Mouse (Mus musculus): Measurements from ENCODE around the gene Amz2.

GRCm38 (mm10) chr11:109389046-109389445 is 36.7 kb upstream of the Amz2 start:
- no peak for TF ChIP-seq CTCF (IDR thresholded peaks at IDR 0.05; ENCODE audit: borderline replicate concordance, control insufficient read depth, extremely low read depth, insufficient read depth, low read length, poor library complexity)
- no peak for TF ChIP-seq POLR2A (IDR thresholded peaks at IDR 0.05; ENCODE audit: control insufficient read depth, extremely low read depth, insufficient read depth, low read length, poor library complexity)

Data from thymus, adult 2 months (tissue).